Mouse (Mus musculus): ENCODE data around the gene Olfr297.

Gene Olfr297

GRCm38 (mm10) chr7:86519668-86520067 is at the start of gene Olfr297:
TSS of gene Olfr297 (plus strand) at chr7:86519968.
- no peak for DNase-seq

GRCm38 (mm10) chr7:86492384-86492783 is 27.4 kb upstream of the Olfr297 start, which contains the start of gene Olfr298:
TSS of gene Olfr298 (minus strand) at chr7:86492484.
- DNase-seq = no peak
